Mouse (Mus musculus): ENCODE results near the gene Snapc4. TPM values are rescaled to one million over a fixed set of nuclear protein-coding genes. Genes with fewer than 3 reads are reported as not detected.
"Not testable (repeated sequence)": the region's sequence is repeated elsewhere in the genome, so short reads cannot be mapped to it uniquely, and the experiment has no call there.

The Snapc4 gene
- polyA plus RNA-seq, 1 experiment from 2014 or later = 38.9 TPM

- WGBS = 90% methylated on average over 1 of the region's 1 CpGs
- no peak overlapping the region for H3K27ac ChIP-seq
- peaks cover 23% of the 10 kb centered on the region for H3K4me1 ChIP-seq
- ATAC-seq (ENCODE audit: low FRiP score) = no peak
- H3K9me3 ChIP-seq = no peaks in the 10 kb centered on the region
- H3K36me3 ChIP-seq (replicated peaks) = peaks cover 67% of the 10 kb centered on the region
- H3K4me2 ChIP-seq = no peak overlapping the region
- H3K27me3 ChIP-seq = no peaks in the 10 kb centered on the region
- no peak overlapping the region for H3K4me3 ChIP-seq (replicated peaks)
- no peak overlapping the region for H3K9ac ChIP-seq
Measured at GRCm38 (mm10) chr2:26402265-26402664, 21.8 kb upstream of the Snapc4 start.

- Histone ChIP-seq H3K4me3 (replicated peaks) (no peak overlapping the region), H3K9me3 (no peaks in the 10 kb centered on the region), H3K4me1 (peaks cover 11% of the 10 kb centered on the region), H3K4me2 (no peak overlapping the region), H3K36me3 (replicated peaks) (peaks cover 74% of the 10 kb centered on the region), H3K27me3 (no peaks in the 10 kb centered on the region), H3K27ac (no peak overlapping the region), H3K9ac (no peak overlapping the region)
- no peak for ATAC-seq (ENCODE audit: low FRiP score)
- 89% methylated on average over 4 of the region's 4 CpGs for WGBS
Measured at GRCm38 (mm10) chr2:26401023-26401422, 20.6 kb upstream of the Snapc4 start.

GRCm38 (mm10) chr2:26400296-26400695 is 19.8 kb upstream of the Snapc4 start:
- Histone ChIP-seq H3K9ac (no peak overlapping the region), H3K27ac (no peak overlapping the region), H3K4me3 (replicated peaks) (no peak overlapping the region), H3K27me3 (no peaks in the 10 kb centered on the region), H3K4me1 (peaks cover 3% of the 10 kb centered on the region), H3K4me2 (no peak overlapping the region), H3K9me3 (no peaks in the 10 kb centered on the region), H3K36me3 (replicated peaks) (peaks cover 78% of the 10 kb centered on the region)
- no peak for ATAC-seq (ENCODE audit: low FRiP score)
- 92% methylated on average over 5 of the region's 5 CpGs for WGBS

- Histone ChIP-seq H3K27ac (no peak overlapping the region), H3K4me2 (no peak overlapping the region), H3K9ac (no peak overlapping the region), H3K9me3 (no peaks in the 10 kb centered on the region), H3K27me3 (no peaks in the 10 kb centered on the region), H3K4me1 (no peaks in the 10 kb centered on the region; the same call in 1 of the 2 replicates), H3K4me3 (replicated peaks) (no peak overlapping the region), H3K36me3 (replicated peaks) (peaks cover 84% of the 10 kb centered on the region)
- ATAC-seq (ENCODE audit: low FRiP score) = no peak
- WGBS = 94% methylated on average over 5 of the region's 5 CpGs
Measured at GRCm38 (mm10) chr2:26399647-26400046, 19.2 kb upstream of the Snapc4 start.

GRCm38 (mm10) chr2:26398978-26399377 is 18.5 kb upstream of the Snapc4 start:
- Histone ChIP-seq H3K27ac (no peak overlapping the region), H3K9me3 (no peaks in the 10 kb centered on the region), H3K4me2 (no peak overlapping the region), H3K9ac (no peak overlapping the region), H3K4me1 (no peaks in the 10 kb centered on the region), H3K36me3 (replicated peaks) (peaks cover 91% of the 10 kb centered on the region), H3K27me3 (no peaks in the 10 kb centered on the region), H3K4me3 (replicated peaks) (no peak overlapping the region)
- 92% methylated on average over 8 of the region's 8 CpGs for WGBS
- no peak for ATAC-seq (ENCODE audit: low FRiP score)

GRCm38 (mm10) chr2:26391617-26392016 is 11.2 kb upstream of the Snapc4 start:
- no peak overlapping the region for H3K4me2 ChIP-seq
- 89% methylated on average over 6 of the region's 6 CpGs for WGBS
- H3K27ac ChIP-seq = no peak overlapping the region
- no peaks in the 10 kb centered on the region for H3K27me3 ChIP-seq
- peaks cover 26% of the 10 kb centered on the region for H3K4me1 ChIP-seq
- no peaks in the 10 kb centered on the region for H3K9me3 ChIP-seq
- ATAC-seq (ENCODE audit: low FRiP score) = no peak
- H3K4me3 ChIP-seq (replicated peaks) = no peak overlapping the region
- H3K36me3 ChIP-seq (replicated peaks) = peaks cover 77% of the 10 kb centered on the region
- H3K9ac ChIP-seq = no peak overlapping the region

GRCm38 (mm10) chr2:26390954-26391353 is 10.5 kb upstream of the Snapc4 start:
- whole genome bisulfite sequencing = 87% methylated on average over 3 of the region's 3 CpGs
- ATAC-seq (ENCODE audit: low FRiP score) = no peak
- Histone ChIP-seq H3K9ac (no peak overlapping the region), H3K27me3 (no peaks in the 10 kb centered on the region), H3K27ac (no peak overlapping the region), H3K4me3 (replicated peaks) (no peak overlapping the region), H3K9me3 (no peaks in the 10 kb centered on the region), H3K4me2 (no peak overlapping the region), H3K4me1 (peaks cover 26% of the 10 kb centered on the region), H3K36me3 (replicated peaks) (peaks cover 77% of the 10 kb centered on the region)

GRCm38 (mm10) chr2:26389154-26389690 is 8.8 kb upstream of the Snapc4 start, which contains the start of the genes Entr1 and Pmpca:
Entr1 (minus strand) TSS chr2:26389316.
Pmpca (plus strand) TSS chr2:26389339.
- Histone ChIP-seq H3K36me3 (replicated peaks) (peaks cover 77% of the 10 kb centered on the region), H3K4me1 (peaks cover 26% of the 10 kb centered on the region), H3K4me3 (replicated peaks) (peak within 1 kb of the TSS; percentile 98), H3K9ac (peak within 1 kb of the TSS; percentile 94), H3K27me3 (no peaks in the 10 kb centered on the region), H3K9me3 (no peaks in the 10 kb centered on the region), H3K4me2 (peak within 1 kb of the TSS; percentile 87), H3K27ac (peak within 1 kb of the TSS; percentile 73)
- ATAC-seq (ENCODE audit: low FRiP score) = peak; percentile 91
- WGBS = under 1% methylated on average over 43 of the region's 60 CpGs

GRCm38 (mm10) chr2:26388682-26389153 is 8.3 kb upstream of the Snapc4 start:
- Histone ChIP-seq H3K4me1 (peaks cover 26% of the 10 kb centered on the region), H3K27ac (peak overlapping the region; percentile 73), H3K4me3 (replicated peaks) (peak overlapping the region; percentile 98), H3K4me2 (peak overlapping the region; percentile 87), H3K36me3 (replicated peaks) (peaks cover 77% of the 10 kb centered on the region), H3K27me3 (no peaks in the 10 kb centered on the region), H3K9me3 (no peaks in the 10 kb centered on the region), H3K9ac (peak overlapping the region; percentile 94)
- peak; percentile 53 for ATAC-seq (ENCODE audit: low FRiP score)
- WGBS = 0% methylated on average over 34 of the region's 45 CpGs

- Histone ChIP-seq H3K4me3 (replicated peaks) (peak overlapping the region; percentile 98; the same call in 1 of the 2 replicates), H3K27me3 (no peaks in the 10 kb centered on the region), H3K27ac (no peak overlapping the region), H3K9me3 (no peaks in the 10 kb centered on the region), H3K36me3 (replicated peaks) (peaks cover 77% of the 10 kb centered on the region), H3K9ac (0 out of 2 replicates have a peak overlapping the region, but pooled peaks have one; percentile 94), H3K4me1 (peaks cover 26% of the 10 kb centered on the region), H3K4me2 (peak overlapping the region; percentile 87)
- ATAC-seq (ENCODE audit: low FRiP score) = no peak
- WGBS = 89% methylated on average over 3 of the region's 3 CpGs
Measured at GRCm38 (mm10) chr2:26387713-26388112, 7.3 kb upstream of the Snapc4 start.

GRCm38 (mm10) chr2:26380871-26381270 is 418 bp upstream of the Snapc4 start:
- Histone ChIP-seq H3K4me3 (replicated peaks) (peak overlapping the region; percentile 86), H3K27ac (peak overlapping the region; percentile 8; the same call in 1 of the 2 replicates), H3K9ac (peak overlapping the region; percentile 84), H3K4me2 (peak overlapping the region; percentile 85), H3K36me3 (replicated peaks) (peaks cover 69% of the 10 kb centered on the region)
- not testable (repeated sequence) for H3K27me3 ChIP-seq, H3K9me3 ChIP-seq, H3K4me1 ChIP-seq
- peak; percentile 54; the same call in 1 of the 2 replicates for ATAC-seq (ENCODE audit: low FRiP score)
- 37% methylated on average over 6 of the region's 6 CpGs for WGBS

GRCm38 (mm10) chr2:26372396-26372795 is 8.1 kb downstream of the Snapc4 start:
- H3K27ac ChIP-seq = no peak overlapping the region
- H3K4me1 ChIP-seq = no peaks in the 10 kb centered on the region
- ATAC-seq (ENCODE audit: low FRiP score) = no peak
- H3K27me3 ChIP-seq = no peaks in the 10 kb centered on the region
- WGBS = 94% methylated on average over 8 of the region's 8 CpGs
- H3K9me3 ChIP-seq = no peaks in the 10 kb centered on the region
- H3K36me3 ChIP-seq (replicated peaks) = peaks cover 97% of the 10 kb centered on the region
- H3K4me2 ChIP-seq = no peak overlapping the region
- H3K4me3 ChIP-seq (replicated peaks) = no peak overlapping the region
- H3K9ac ChIP-seq = no peak overlapping the region

GRCm38 (mm10) chr2:26368572-26368971 is 11.9 kb downstream of the Snapc4 start:
- WGBS = 93% methylated on average over 1 of the region's 1 CpGs
- no peak overlapping the region for H3K4me2 ChIP-seq
- peaks cover 98% of the 10 kb centered on the region for H3K36me3 ChIP-seq (replicated peaks)

More at GRCm38 (mm10) chr2:26368572-26368971, 11.9 kb downstream of the Snapc4 start:
- Histone ChIP-seq H3K27ac (no peak overlapping the region), H3K9me3 (no peaks in the 10 kb centered on the region), H3K9ac (no peak overlapping the region), H3K27me3 (no peaks in the 10 kb centered on the region), H3K4me3 (replicated peaks) (no peak overlapping the region), H3K4me1 (no peaks in the 10 kb centered on the region)
- no peak for ATAC-seq (ENCODE audit: low FRiP score)

All from forebrain, embryonic 12.5 days (tissue).